Mouse (Mus musculus) left cerebral cortex, postnatal 10 days (tissue): ENCODE results near the gene Clca3a1. TPM values are rescaled to one million over a fixed set of nuclear protein-coding genes. Genes with fewer than 3 reads are reported as not detected.

Experiments used
- DNase-seq, 2 experiments: peaks; one replicate each; pipeline ENCODE4 v3.0.0; 2021 to 2022; ENCODE audit warnings: low spot score in 2 of 2, mixed read lengths in 1 of 2; ENCODE audit errors: extremely low spot score in 1 of 2
- intact Hi-C: fragments of 180-260 bp; cut with DNase I; formaldehyde crosslinking; loops from one replicate; pipeline ENCODE4 v1.15.1; 2025
- total RNA-seq, 2 experiments: library from RNA; stranded (reverse); gene quantifications; 2 replicates each; pipeline ENCODE4 v1.2.3; 2021

Gene Clca3a1
- total RNA-seq, 2 experiments from 2014 or later, result 0.67 to 0.88 TPM

DNA sequence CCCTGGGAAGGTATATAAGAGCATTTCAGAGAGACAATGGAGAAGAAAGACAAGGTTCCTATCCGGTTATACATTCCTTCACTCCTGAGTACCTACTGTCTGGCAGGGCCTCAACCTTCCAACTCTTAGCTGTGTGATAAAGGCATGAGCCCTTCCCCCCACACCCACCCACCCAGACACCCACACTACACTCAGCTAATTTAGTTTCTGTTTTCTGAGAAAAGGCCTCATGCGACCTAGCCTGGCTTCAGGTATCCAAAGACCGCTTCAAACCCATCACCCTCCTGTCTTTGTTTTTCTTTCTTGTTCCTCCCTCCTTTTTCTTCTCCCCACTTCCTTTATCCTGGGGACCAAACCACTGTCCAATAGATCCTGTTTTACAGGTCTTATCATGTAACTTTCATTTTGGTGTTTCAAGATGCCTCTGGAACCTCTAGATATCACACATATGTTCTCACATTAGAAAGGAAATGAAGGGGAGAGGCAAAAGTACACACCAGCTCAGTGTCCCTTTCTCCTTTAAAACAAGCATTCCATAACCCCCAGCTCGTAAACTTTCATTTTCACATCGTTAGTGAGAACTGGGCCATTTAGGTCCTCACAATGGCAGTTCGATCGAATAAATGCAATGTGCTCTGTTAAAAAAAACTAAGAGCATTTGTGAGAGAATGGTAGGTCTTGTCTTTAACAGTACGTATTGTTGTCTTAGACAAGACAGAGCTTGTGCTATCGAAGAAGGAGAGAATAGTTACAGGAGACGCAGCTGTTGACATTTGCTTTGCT lies 39.5 kb downstream of the Clca3a1 start:
- intact Hi-C loops, result no loop called here
- no peak for DNase-seq

- peak; percentile 93 to 97 for DNase-seq
- intact Hi-C loops, result loop anchor here (10.0 kb wide), 1 partner anchor 265 kb away; no protein-coding TSS in a partner anchor
Measured at GRCm38 (mm10) chr3:144719901-144720747, 40.7 kb downstream of the Clca3a1 start, which contains the start of gene Sh3glb1. Gene Sh3glb1 (minus strand): TSS chr3:144720335.

- intact Hi-C loops, result loop anchor here (10.0 kb wide), 1 partner anchor 264 kb away; no protein-coding TSS in a partner anchor
Measured at GRCm38 (mm10) chr3:144719088-144719900, 41.5 kb downstream of the Clca3a1 start.

GRCm38 (mm10) chr3:144718706-144719087 lies 42.1 kb downstream of the Clca3a1 start:
- intact Hi-C loops, result loop anchor here (10.0 kb wide), 1 partner anchor 264 kb away; no protein-coding TSS in a partner anchor
- peak in 1 of 2 experiments; percentile 70 for DNase-seq

More at GRCm38 (mm10) chr3:144719088-144719900, 41.5 kb downstream of the Clca3a1 start:
- DNase-seq, result peak; percentile 40 to 83

DNA sequence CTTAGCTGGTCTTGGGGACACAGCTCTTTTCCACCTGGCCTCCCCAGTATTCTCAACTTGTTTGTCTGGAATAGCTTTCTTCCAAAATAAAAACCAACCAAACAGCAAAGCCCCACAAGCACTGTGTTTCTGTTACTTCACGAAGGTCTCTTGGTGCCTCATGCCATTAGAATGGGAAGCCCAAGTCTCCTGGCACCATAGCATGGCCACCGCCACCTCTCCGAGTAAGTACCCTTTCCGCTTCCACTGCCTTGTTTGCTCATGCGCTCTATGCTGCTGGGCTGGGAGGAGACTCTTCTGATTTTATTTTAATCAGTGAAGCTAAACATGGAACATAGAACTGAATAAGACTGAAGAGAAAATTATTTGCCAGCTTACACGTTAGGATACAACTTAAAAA lies 42.9 kb downstream of the Clca3a1 start:
- intact Hi-C loops, result loop anchor here (10.0 kb wide), 1 partner anchor 263 kb away; no protein-coding TSS in a partner anchor
- no peak for DNase-seq

DNA sequence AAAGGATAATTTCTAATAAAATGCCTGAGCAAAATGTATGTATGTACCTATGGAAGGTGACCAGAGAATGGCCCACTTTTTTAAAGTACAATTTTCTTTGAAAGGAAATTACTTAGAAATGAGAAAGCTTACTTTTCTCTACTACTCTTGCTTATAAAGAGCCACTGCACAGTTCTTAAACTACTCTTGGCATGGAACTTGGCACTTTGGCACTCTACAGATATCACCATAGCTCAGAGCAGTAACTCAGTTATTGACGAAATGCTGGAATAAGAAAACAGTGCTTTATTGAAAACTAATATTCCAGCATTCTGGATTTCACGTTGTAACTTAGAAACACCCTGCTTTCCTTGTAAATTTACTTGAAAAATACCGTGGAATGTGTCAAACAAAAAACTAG lies 43.7 kb downstream of the Clca3a1 start:
- intact Hi-C loops, result loop anchor here (10.0 kb wide), 1 partner anchor 262 kb away; no protein-coding TSS in a partner anchor
- DNase-seq, result no peak

DNA sequence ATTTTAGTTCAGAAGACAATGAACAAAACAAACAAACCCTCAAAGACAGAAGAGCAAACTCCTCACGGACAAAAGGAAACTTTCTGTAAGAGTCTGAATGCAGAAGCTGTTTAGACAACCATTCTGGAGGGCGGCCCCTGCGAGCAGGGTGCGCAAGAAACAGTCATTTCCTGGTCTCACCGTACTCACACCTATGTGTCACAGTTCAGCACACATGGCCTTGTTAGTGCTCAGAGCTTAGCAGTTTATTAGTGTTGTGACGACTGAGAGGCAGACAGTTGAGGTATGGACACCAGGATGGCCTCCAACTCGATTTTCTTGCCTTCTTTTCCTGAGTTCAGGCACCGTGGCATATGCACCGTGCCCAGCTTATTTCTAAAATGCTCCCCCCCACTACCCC lies 44.9 kb downstream of the Clca3a1 start:
- no peak for DNase-seq
- intact Hi-C loops, result loop anchor here (10.0 kb wide), 1 partner anchor 261 kb away; no protein-coding TSS in a partner anchor

- DNase-seq, result no peak
- intact Hi-C loops, result loop anchor here (10.0 kb wide), 1 partner anchor 260 kb away; no protein-coding TSS in a partner anchor
Measured at GRCm38 (mm10) chr3:144715033-144715432, 45.7 kb downstream of the Clca3a1 start.

- peak in 1 of 2 experiments; percentile 33 for DNase-seq
- intact Hi-C loops, result loop anchor here (10.0 kb wide), 1 partner anchor 260 kb away; no protein-coding TSS in a partner anchor
Measured at GRCm38 (mm10) chr3:144714606-144715005, 46.2 kb downstream of the Clca3a1 start.

- no peak for DNase-seq
- intact Hi-C loops, result loop anchor here (10.0 kb wide), 1 partner anchor 259 kb away; no protein-coding TSS in a partner anchor
Measured at GRCm38 (mm10) chr3:144714126-144714525, 46.7 kb downstream of the Clca3a1 start.

DNA sequence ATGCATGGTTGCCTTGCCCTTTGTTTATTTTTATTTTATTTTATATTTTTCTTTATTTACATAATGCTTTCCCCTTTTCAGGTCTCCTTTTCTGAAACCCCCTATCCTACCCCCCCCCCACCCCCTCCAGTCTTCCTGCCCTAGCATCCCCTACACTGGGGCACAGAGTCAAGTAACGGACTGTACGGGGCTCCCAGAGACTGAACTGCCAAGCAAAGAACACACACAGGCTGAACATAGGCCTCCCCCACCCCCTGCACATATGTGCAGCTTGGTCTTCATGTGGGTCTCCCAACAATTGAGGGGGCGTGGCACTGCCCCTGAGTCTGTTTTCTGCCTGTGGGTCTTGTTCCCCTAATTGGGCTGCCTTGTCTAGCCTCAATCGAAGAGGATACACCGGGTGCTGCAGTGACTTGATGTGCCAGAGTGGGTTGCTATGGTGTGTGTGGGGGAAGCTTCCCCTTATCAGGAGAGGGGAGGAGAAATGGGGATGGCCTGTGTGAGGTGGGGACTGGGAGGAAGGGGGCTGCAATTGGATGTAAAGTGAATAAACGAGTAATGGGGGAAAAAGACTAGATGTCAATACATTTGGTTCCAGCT lies 49.1 kb downstream of the Clca3a1 start:
- intact Hi-C loops, result loop anchor here (10.0 kb wide), 1 partner anchor 257 kb away; no protein-coding TSS in a partner anchor
- DNase-seq, result no peak

- intact Hi-C loops, result no loop called here
- DNase-seq, result no peak
Measured at GRCm38 (mm10) chr3:144708612-144709011, 52.2 kb downstream of the Clca3a1 start.

- DNase-seq, result no peak
- intact Hi-C loops, result no loop called here
Measured at GRCm38 (mm10) chr3:144703959-144704358, 56.8 kb downstream of the Clca3a1 start.

- no peak for DNase-seq
- intact Hi-C loops, result loop anchor here (10.0 kb wide), 1 partner anchor 436 kb away; no protein-coding TSS in a partner anchor
Measured at GRCm38 (mm10) chr3:144698790-144699433, 61.9 kb downstream of the Clca3a1 start.

- intact Hi-C loops, result loop anchor here (10.0 kb wide), 1 partner anchor 437 kb away; no protein-coding TSS in a partner anchor
- no peak for DNase-seq
Measured at GRCm38 (mm10) chr3:144697942-144698341, 62.8 kb downstream of the Clca3a1 start.

DNA sequence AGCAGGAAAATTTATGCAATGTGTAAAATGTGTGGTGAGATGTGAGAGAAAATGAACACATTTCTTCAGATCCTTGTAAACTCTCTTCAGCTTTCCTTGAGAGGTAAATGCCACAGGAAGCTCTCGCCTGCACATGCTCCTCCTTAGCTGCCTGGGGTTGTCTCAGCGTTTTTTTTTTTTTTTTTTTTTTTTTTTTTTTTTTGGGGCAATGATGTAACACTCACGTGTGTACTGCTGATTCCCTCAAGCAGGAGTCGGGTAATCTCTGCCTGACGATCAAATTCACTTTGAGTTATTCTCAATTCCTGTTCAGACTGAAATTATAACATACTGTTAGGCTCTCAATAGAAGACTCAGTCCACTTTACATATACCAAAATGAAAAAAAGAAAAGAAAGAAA lies 63.6 kb downstream of the Clca3a1 start:
- DNase-seq, result no peak
- intact Hi-C loops, result loop anchor here (10.0 kb wide), 1 partner anchor 438 kb away; no protein-coding TSS in a partner anchor

DNA sequence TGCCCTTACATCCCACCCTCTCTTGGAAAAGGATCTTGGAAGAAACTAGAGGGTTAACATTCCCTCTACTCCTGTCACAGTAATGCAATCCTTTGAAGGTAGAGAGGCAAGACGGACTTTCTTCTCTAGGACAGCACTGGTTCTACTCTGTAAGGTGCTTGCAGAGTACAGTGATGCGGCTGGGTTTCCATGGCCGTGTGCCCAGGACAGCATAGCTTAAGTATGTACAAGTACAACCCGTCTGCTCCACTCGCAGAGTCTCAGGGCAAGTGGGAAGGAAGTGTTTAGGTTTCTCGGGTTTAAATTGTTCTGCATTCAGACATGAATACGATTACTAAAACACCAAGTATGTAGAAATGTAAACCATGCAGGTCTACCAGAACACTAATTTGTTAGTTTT lies 65.8 kb downstream of the Clca3a1 start:
- intact Hi-C loops, result loop anchor here (10.0 kb wide), 1 partner anchor 440 kb away; no protein-coding TSS in a partner anchor
- no peak for DNase-seq
